Mouse (Mus musculus) G1E (cell line): ENCODE results near the gene Trip6.

Experiments
- CTCF ChIP-seq: IDR thresholded peaks from 2 replicates; pipeline ENCODE4 v1.5.1; 2012; ENCODE audit warnings: low read depth, low read length, inconsistent platforms, mixed read lengths
- GATA1 ChIP-seq: IDR thresholded peaks from 2 replicates; pipeline ENCODE4 v1.6.1; 2012; ENCODE audit warnings: borderline replicate concordance, low read length, inconsistent platforms, mixed read lengths
- GATA2 ChIP-seq: IDR thresholded peaks from 2 replicates; pipeline ENCODE4 v1.6.1; 2012; ENCODE audit warnings: low read depth, low read length, inconsistent platforms, borderline replicate concordance
- POLR2AphosphoS5 ChIP-seq: IDR thresholded peaks from 2 replicates; pipeline ENCODE4 v1.6.1; 2012; ENCODE audit warnings: low read depth, low read length, inconsistent platforms; ENCODE audit not compliant: insufficient replicate concordance
- TAL1 ChIP-seq: conservative IDR thresholded peaks from 2 replicates; pipeline ENCODE4 v1.6.1; 2012; ENCODE audit warnings: low read depth, low read length, inconsistent platforms, mixed read lengths

DNA sequence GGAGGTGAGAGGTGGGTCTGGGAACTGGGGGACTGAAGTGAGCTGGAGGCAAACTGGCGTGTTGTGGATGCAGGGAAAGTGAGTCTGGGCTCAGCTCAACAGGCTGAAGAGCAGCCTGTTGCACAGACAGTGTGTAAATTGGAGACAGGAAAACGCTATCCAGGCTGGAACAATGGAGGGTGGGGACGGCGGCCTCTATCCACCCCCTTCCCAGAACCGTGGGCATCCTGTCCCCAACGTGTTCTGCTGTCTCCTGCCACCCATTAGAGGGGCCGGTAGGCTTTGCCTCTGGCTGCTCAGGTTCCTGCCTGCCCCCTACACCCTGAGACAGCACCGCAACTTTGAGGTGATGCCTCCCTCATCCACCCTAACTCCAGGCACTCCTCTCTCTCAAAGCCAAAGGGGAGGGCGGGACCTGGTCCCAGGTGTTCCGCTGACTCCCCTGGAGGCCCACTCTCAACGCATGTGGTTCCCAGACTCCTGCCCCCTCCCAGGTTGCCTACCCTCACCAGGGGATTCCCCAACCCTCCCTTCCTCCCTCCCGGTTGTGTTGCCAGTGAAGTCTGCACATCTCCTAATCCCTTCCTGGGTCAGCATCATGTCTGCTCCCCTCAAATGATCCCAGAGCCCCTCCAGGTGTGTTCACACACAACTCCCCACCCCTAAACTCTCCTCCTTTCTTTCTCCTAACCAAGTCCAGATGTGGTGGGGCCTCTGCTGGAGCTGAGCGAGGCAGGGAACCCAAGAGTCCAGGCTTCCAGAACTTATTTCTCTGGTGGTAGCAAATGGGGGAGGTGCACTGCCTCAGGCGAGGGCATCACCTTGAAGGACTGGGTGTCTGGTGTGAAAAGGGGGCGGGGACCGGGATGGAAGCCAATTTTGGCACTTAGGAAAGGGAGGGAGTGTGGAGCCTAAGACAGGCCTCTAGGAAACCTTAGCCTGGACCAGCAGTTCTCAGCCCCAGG lies 38.1 kb upstream of the Trip6 start:
- TF ChIP-seq GATA2 (no peak), CTCF (no peak), GATA1 (no peak), TAL1 (no peak), POLR2AphosphoS5 (no peak)
